Mouse (Mus musculus) urinary bladder, postnatal 4 days (tissue): ENCODE results near the gene Ak9.

Experiments
- DNase-seq, 2 experiments: peaks; one replicate each; pipeline ENCODE4 v3.0.0; 2021 to 2022; ENCODE audit warnings: low spot score in 2 of 2

Ak9 gene

DNA sequence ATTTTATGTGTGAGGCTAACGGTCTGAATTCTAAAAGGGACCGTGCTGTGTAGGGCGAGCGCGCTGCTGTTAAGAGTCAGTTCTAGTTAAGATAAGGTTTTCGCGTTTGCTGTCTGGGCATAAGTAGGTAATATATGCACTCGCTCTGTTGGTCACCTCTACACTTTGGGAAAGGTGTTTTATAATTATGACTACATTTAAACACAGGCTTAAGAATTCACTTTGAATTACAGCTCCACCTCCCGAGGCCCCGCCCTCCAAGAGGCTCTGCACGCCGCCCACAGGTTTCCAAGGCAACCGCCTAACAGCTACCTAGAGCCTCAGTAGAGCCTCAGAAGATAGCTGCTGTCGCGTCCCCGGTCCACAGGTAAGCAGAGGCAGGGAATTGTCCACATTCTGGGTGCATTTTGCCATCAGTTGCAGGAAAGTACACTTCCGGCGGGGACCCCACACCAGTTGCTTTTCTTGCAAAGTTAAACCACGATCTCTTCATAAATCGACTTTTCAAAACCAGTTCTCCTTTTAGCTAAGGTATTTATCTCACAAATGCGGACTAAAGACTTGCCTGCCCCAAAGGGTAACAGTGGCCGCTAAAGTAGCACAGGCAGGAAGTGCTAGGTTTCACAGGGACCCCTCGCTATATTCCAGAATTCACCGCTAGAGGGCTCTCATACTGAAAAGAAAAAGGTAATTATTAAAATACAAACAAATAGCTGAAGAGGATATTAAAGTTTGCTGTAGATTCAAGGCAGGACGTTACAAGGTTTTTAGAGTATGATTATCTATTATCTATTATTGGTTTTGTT, at the start of gene Ak9:
Ak9 (plus strand) TSS at position 342 of the 806 bp plus-strand sequence.
- DNase-seq, result peak; percentile 66 to 84

DNA sequence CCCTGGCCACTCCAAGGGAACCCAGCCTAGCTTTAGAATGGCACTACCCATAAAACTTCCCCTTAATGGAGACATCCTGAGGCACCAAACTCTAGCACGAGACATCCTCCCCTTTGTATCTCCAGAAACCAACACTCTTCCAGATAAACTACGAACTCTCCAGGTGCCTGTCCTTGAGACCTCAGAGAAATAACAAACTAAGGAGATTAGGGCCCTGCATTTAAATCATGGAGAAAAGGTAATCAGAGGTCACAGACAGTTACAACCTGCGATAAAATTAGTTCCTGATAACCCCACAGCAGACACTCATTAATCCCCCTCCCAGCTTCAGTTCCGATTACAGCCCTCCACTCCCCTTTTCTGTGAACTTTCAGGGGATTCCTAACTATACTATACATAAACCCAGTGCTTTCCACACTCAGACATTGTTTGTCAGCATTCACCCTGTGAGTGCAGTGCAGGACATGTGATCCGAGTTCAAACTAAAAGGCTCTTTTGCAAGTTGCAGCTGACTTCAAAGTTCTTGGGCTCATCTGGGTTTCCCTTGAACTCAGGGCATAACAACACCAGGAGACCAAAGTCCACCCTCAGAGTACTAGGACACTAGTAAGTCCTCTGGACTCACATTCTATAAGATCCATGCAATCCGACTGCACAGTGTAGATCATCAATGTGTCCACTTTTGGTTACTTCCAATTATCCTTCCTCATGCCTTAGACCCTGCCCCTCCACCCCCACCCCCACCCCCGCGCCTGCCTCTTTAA, 43.4 kb upstream of the Ak9 start:
- DNase-seq, result no peak

DNA sequence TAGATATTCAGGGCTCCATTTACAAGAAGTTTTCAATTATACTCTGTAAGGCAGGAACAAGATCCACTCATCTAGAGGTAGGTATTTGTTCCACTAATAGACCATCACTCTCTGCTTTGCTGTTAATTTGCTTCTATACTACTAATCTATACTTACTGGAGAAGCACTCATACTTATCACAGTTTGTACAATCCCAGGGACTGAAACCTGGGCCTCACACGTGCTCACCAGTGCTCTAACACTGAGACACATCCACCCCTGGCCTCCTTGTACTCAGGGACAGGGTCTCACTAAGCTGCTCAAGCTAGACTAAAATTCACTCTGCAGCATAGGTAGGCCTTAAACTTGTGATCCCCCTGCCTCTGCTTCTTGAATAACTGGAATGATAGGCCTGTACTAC, 42.6 kb upstream of the Ak9 start:
- DNase-seq, result no peak

DNA sequence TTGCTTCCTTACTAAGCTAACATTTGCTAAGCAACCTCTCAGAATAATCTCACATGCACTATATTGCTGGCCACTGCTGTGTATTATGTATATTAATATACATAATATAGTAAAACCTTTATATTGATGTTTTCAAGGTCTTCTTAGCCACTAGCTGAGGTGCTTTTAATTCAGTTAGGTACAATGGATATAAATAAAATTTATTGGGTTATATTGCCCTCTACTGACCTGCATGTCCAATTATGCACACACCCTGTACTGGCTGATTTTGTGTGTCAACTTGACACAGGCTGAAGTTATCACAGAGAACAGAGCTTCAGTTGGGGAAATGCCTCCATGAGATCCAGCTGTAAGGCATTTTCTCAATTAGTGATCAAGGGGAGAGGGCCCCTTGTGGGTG, 41.9 kb upstream of the Ak9 start:
- no peak for DNase-seq

DNA sequence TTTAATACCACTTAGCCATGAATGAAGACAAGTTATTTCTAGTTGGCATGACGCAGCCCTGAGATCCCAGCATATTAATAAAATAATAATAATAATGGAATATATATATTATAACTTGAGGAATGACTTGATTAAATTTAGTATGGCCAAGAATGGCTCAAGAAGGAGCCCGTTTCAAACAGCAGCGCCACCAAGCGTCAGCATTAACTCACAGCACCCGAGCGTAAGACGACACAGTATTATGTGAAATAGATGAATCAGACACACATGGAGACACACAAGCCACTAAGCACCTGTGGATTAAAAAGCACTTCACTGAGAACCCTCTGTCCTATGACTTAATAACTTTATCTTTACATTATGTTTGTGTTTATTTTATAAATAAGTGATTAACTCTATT, 31.9 kb upstream of the Ak9 start:
- no peak for DNase-seq

DNA sequence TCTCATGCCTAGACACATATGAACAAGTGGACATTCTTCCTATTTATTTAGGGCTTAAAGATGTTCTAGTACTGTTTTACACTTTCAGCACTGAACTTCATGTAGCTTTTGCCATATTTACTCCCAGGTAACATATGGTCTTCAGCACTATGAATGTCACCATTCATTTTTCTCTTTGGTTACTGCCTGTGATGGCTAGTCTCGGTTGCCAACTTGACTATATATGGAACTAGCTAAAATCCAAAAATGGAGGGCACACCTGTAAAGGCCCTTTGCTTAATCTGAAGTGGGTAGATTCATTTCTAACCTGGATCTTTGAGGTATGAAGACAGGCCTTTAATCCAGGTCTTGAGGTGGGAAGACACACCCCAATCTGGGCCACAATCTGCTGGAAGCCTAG, 28.9 kb upstream of the Ak9 start:
- DNase-seq, result no peak

DNA sequence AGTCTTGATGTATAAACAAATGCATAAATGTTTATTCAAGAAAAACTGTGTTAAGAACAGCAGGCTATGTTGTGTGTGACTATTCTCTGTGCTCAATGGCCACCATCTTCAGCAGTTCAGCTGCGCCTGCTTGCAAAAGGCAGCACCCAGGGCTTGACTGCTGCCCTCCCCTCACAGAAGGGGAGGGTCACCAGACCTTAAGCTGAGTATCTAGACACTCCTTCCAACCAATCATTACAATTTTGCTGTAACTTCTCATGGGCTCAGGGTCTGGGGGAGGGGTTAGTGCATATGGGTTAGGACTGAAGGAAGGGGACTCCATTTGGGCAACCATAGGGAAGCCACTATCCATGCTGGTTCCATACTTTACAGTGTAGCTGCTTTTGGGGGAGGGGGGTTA, 25.0 kb upstream of the Ak9 start:
- no peak for DNase-seq

DNA sequence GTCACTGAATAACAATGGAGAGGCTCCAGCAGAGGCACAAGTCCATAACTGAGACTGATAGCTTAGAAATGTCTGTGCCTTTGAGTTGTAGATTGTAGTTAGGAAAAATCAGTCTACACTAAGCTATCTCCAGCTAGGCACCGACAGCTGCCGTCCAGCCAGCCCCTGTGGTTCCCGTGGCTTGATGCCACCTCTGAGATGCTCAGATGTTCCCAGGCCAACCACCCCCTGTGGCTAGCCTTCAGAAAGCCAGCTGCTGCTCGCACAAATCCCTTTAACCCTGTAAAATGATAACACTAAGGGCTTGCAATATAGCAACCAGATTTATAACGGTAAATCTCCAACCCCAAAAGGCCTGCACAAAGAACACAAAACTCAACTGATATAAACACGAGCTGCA, 23.6 kb upstream of the Ak9 start:
- no peak for DNase-seq

DNA sequence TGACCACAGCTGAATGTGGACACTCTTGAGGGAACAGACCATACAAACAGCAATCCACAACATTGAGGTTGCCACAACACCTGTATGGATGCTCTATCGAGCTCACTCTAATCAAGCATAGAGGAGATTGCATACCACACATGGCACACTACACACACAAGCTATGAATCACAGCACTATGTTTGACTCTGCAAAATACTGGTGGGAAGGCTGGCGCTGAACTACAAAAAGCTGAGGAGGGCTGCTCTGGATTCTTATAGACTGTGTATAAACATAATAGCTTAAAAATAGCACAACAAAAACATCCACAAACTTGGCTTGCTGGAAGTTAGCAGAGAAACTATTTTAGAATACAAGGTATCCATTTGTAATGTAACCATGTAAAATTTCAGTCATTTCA, 23.0 kb upstream of the Ak9 start:
- no peak for DNase-seq

DNA sequence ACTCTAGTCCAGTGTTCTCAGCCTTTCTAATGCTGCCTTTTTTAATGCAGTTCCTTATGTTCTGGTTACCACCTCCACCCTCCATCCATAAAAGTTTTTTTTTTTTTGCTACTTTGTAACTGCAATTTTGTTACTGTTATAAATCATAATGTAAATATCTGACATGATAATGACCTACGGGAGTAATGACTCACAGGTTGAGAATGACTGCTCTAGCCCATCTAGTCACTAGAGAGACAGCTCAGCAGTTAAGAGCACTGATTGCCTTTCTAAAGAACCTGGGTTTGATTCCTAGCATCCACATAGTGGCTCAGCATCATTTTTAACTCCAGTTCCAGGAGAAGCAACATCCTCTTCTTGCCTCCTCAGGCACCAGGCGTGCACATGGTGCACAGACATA, 21.7 kb upstream of the Ak9 start:
- no peak for DNase-seq

DNA sequence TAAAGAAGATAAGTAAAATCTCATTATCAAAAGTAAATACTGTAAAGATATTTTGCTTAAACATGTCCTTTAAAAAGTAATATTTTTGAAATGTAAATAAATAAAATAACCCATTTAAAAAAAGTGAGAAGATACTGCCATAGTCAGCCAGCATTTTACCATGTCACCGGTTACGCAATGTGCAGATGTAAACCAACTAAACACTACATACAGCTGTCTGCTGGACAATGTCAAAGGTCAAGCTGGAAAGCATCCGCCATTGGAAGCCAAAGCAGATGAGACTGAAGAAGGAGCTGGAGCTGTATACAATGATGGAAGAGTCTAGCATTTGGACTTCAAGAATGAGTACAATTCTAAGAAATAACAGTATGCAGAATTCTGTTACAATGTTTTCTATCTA, 16.2 kb upstream of the Ak9 start:
- DNase-seq, result no peak

DNA sequence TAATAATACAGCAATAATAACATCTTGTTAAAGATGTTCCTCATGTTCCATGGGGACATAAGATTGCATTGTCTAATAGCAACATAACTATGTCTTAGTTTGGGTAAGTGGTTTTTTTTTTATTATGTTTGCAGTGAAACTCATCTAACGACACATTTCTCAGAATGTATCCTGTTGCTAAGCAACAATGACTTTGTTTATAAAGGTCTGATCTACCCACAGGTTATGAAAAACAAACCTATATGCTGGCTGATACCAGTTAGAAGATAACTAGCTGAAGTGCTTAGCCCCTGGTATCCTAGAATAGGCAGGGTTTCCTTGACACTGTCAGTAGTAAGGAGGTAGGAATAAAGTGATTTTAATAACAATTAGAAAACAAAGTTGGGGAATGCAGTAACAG, 15.7 kb upstream of the Ak9 start:
- DNase-seq, result no peak

DNA sequence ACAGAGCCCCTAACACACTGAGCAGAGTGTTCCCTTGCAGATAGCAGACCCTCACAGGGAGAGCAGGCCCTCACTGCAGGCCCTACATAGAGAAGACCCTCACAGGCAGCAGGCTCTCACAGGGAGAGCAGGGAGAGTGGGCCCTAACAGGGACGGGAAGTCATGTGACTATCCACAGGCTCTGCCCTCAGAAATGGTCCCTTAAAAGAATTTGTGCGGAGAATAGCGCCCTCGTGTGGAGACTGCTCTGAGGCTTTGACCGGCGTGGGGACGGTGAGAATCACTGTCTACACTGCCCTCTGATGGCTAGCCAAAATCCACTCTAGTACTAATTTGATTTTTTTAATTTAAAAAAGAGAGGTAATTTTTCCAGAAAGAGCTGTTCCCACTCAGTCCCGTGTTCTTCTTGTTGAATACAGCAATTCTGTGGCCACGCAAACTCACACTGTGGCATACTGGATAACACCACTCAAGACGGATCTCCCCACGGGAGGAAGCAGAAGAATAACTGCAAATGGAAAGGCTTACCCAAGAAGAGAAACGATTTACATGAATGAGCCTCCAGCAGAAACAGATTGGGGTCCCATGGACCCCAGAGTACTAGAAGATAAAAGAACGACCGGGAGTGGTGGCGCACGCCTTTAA, 14.9 kb upstream of the Ak9 start:
- DNase-seq, result peak; percentile 54 to 87

DNA sequence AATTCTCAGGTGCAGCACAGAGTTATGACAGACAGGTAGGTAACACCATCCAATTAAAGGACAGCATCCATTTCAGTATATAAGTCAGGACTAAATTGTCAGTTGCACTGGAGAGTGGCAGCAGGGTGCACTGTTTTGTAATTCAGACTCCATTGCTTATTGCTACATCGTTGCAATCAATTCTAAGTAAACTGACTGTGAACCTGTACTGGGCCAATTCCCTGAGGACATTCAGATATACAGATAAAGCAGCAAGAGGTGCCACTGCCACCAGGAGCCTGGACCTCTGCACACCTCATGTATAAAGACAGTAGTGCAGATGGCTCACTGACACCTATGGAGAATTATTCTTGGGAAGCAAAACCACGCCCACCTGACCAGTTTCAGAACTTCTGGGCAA, 12.8 kb upstream of the Ak9 start:
- DNase-seq, result no peak

DNA sequence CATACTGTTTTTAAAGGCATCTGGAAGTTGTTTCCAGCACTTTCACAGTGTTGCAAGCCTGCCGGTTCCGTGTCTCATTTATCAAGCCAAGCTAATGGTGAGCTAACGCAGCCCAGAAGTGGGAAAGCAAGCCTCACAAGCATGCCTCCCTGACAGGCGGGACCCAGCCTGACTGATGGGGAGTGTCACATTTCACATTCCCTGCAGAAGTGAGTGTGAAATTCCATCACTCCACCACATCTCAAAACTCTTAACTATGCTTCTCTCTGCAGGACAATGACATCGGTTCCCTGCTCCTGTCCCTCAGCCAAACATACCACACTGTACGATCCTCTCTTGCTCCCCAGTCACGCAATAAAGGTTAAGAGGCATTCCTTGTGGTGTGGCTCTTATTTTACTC, 10.8 kb upstream of the Ak9 start:
- no peak for DNase-seq

DNA sequence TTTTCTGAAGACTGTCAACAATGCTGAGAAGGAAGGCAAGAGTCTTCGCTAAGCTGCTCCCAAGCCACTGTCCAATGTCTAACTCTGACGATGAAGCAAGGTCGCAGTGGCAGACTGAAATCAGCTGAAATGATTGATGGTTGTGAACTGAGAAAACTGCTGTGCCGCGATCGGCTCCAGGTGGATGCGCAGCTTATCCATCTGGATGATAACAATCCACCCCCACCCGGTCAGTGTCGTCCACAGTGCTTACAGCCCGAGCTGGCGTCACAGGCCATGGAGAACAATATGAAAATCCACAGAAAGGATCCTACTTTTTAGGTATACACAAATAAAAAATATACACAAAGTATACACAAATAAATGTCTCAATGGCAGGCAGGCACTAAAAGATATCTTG, 9.0 kb upstream of the Ak9 start:
- DNase-seq, result no peak

DNA sequence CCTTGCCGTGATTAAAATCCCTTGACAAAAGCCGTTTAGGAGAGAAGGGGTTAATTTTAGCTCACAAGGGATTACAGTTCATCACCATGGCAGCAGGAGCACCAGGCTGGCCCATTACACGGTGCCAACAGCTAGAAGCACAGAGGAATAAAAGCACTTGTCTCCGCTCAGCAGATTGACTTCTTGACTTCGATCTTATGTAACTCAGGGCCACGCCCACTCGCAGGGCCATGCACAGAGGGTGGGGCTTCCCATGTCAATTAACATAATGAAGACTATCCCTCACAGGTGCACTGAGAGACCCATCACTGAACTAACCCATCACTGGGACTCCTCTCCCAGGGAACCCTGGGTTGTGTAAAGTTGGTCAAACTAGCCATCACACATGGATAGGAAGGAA, 8.6 kb upstream of the Ak9 start:
- DNase-seq, result no peak

DNA sequence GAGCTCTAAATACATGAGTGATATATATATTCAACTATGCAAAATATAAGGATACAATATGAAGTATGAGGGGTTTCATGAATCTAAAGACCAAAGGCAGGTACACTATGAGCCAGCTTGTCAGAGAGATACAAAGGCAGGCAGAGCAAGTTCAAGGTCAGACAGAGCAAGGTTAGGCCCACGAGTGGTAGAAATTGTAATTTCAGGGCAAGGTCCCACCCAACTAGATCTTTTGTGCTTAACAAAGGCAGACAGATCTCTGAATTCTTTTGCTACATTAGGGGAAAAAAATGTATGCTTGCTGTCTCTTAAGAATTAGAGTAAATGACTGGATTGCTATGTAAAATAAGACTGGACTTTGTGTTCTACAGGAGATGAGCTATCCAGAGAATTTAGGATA, 3.6 kb upstream of the Ak9 start:
- DNase-seq, result no peak

DNA sequence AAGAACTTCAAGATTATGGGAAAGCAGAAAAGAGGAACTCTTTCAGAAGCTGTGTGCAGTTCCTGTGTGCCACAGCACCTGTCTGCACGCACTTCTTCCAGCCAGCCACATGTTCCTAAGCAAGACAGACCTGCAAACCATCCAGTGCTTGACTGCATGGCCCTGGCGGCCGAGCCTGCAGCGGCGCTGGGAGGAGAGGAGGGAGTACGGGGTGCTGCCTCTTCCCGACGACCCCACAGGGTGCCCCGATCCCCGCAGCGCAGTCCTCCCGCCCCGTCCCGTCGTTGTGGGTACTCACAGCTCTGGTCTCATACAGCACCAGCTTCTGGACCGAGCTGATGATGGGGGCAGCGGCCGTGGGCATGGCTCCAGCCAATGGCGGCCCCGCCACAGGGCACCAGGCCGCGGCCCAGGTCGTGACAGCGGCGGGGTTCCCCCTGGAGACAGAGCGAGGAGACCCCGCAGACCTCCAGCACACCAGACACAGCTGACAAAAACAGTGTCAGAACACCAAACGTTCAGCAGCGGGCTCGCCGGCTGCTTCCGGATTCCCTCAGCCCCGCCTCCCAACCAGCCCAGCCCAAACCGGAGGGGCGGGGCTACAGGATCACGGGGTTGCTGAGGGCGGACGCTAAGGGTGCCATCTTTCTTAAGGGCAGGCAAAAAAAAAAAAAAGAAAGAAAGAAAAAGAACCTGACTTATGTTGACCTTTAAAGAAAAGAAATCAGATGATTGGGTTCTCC, 920 bp upstream of the Ak9 start, which contains the start of gene Fig4:
Fig4 (minus strand) TSS at position 572 of the 743 bp plus-strand sequence.
- peak; percentile 79 to 88 for DNase-seq

DNA sequence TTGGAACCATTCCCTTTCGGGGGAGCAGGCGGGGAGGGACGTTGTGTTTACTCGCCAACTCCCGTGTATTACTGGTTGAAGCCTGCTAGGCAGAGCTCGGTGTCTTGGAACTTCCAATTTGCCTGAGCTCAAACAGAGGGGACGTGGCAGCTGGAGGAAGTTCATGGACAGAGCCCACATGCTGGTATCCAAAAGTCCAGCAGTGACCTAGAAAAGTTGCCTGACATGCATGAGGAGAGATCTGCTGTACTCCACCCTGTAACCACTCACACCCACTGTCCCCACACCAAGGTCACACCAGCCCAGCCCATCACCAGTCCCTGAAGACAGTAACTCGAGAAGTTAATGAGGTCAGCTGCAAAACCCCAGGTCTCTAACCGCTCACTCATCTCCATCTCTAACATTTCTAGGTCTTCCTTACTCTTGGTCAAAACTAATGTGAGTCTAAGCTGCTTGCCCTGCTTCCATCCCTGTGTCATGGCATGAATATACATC, 1.2 kb downstream of the Ak9 start:
- DNase-seq, result no peak

DNA sequence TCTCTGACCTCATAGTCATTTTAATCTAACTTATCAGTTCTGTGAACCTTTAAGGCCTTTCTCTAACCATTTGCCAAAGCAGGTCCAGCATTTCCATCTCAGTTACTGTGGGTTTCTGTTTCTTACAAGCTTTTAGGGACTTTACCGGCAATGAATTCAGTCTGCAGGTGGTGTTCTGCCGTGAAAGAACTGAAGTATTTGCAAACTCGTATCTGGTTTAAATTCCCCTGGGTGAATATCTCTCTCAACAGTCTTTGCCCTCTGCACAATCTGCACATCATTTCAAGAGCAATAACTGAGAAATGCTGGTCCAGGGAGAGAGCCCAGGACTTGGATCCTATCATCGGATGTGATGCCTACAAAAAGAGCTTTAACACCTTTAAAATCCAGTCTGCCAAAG, 4.4 kb downstream of the Ak9 start:
- DNase-seq, result no peak

DNA sequence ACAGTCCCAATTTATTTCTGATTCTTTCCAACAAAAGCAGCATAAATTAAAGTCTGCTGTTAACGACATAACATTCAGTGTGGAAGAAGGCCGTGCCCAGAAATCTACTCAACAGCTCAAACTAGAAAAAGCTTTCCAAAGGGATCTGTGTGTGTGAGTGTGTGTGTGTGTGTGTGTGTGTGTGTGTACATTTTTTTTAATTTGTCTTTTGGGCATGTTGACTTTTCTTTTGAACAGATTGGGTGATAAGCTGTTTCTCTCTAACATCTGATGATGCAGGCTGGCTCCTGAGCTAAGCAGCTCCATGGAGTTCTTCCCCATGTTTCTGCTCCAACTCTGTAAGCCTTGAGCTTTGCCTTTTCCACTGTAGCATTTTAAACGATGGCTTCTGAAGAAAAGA, 12.1 kb downstream of the Ak9 start:
- no peak for DNase-seq
